Mouse (Mus musculus) thymus, adult 2 months (tissue): ENCODE measurements around the gene Fgfr2.

Source experiments
- CTCF ChIP-seq: fragments of 200-500 bp; IDR thresholded peaks from 2 replicates; pipeline ENCODE4 v1.5.1; 2012; ENCODE audit warnings: mild to moderate bottlenecking, control low read depth, low read length, moderate library complexity, borderline replicate concordance; ENCODE audit not compliant: control insufficient read depth, poor library complexity, insufficient read depth; ENCODE audit errors: extremely low read depth
- POLR2A ChIP-seq: fragments of 200-500 bp; IDR thresholded peaks from 2 replicates; pipeline ENCODE4 v1.6.1; 2012; ENCODE audit warnings: mild to moderate bottlenecking, low read length, control low read depth, moderate library complexity; ENCODE audit not compliant: control insufficient read depth, poor library complexity, insufficient read depth; ENCODE audit errors: extremely low read depth

GRCm38 (mm10) chr7:130332515-130333220, 2790.5 kb downstream of the Fgfr2 start:
- TF ChIP-seq CTCF (no peak), POLR2A (no peak)
